Mouse (Mus musculus): ENCODE measurements at regions not wholly inside any gene's neighbourhood (a gene's known extent, or its start where the extent isn't known, plus 50 kb on each side); places are given as distances from the start of the nearest gene placed in this dataset.

DNA sequence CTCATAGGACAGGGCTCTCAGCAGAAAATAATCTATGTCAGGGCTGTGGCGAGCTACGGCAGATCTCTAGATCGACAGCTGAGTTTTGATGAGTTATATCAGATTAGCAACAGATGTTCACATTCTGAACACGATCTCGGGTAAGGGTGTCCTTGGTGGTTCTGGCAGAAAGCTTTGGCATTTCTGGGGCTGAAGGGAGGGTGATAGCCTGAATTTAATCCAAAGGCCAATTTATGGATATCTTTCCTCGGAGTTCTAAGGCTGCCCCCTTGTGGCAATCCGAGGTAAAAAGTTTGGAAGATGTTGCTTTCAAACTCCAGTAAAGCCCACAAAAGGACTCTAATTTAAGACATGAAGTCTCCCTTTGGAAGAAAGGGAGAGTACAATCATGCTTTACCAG is 101.3 kb upstream of the Luzp2 start:
- H3K4me2 ChIP-seq: no peak overlapping the region
- H3K4me1 ChIP-seq (replicated peaks): no peaks in the 10 kb centered on the region
- no peak overlapping the region for H3K4me3 ChIP-seq
- no peaks in the 10 kb centered on the region for H3K36me3 ChIP-seq
- no peak for ATAC-seq (ENCODE audit: low read depth)
- no peaks in the 10 kb centered on the region for H3K27me3 ChIP-seq
- no peaks in the 10 kb centered on the region for H3K9me3 ChIP-seq
- H3K27ac ChIP-seq (replicated peaks): no peak overlapping the region
- H3K9ac ChIP-seq: no peak overlapping the region
- WGBS: 49% methylated on average over 7 of the region's 7 CpGs

DNA sequence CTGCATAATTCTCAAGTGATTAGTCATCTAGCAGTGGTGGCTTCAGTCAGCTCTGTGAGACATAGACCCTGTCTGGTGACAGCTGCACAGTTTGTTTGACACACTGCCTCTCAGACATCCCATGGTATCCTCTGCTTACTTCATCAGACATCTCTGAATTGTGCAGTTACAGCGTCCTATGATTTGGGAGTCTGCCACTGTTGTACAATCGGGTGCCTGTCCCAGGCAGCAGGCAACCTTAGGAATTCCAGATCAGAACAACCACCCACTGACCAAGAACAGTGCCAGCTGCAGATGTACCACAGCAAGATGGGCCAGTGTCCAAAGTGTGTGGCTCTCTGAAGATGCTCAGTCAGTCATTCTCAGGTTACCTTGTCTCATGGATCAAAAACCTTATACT is 100.4 kb upstream of the Luzp2 start:
- Histone ChIP-seq H3K36me3 (no peaks in the 10 kb centered on the region), H3K9me3 (no peaks in the 10 kb centered on the region), H3K27ac (replicated peaks) (no peak overlapping the region), H3K27me3 (no peaks in the 10 kb centered on the region), H3K4me3 (no peak overlapping the region), H3K9ac (no peak overlapping the region), H3K4me1 (replicated peaks) (no peaks in the 10 kb centered on the region), H3K4me2 (no peak overlapping the region)
- 87% methylated on average over 2 of the region's 2 CpGs for WGBS
- ATAC-seq (ENCODE audit: low read depth): no peak

DNA sequence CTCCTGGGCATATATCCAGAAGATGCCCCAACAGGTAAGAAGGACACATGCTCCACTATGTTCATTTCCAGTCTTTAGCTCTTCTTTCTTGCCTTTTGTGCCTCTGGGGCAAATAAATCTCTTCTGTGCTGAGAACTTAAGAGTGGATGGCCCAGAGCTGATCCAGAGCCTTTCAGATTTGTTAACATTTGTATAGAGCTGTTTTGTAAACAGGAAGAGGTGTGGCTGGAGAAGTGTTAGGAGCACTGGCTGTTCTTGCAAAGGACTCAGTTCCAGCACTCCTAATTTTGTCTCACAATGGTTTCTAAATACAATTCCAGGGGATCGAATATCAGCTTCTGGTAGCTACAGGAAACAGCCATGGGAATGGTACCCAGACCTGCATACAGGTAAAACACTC is 68.0 kb upstream of the Luzp2 start:
- no peaks in the 10 kb centered on the region for H3K4me1 ChIP-seq (replicated peaks)
- WGBS: 89% methylated on average over 1 of the region's 1 CpGs
- no peak for ATAC-seq (ENCODE audit: low read depth)

DNA sequence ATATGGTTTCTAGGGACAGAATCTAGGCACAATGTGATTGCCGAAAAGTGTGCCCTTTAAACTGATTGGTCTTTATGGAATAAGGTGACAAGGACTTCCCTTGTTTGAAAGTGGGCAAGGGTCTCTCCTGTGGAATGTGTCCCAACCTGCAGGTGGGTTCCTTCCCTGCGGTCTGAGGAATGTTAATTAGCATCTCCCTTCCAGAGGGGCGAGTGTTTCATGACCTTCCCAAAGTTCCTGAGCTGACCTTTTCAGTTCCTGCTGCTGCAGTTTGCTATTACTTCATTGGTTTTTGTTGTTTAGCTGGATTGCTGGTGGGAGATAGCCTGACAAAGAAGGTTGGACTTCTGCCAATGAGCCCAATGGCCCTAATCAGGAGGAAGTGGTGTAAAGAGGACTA is 66.6 kb upstream of the Luzp2 start:
- no peak for ATAC-seq (ENCODE audit: low read depth)
- no peaks in the 10 kb centered on the region for H3K9me3 ChIP-seq
- H3K27me3 ChIP-seq: no peaks in the 10 kb centered on the region
- H3K36me3 ChIP-seq: no peaks in the 10 kb centered on the region
- no peak overlapping the region for H3K27ac ChIP-seq (replicated peaks)
- H3K4me1 ChIP-seq (replicated peaks): no peaks in the 10 kb centered on the region
- 41% methylated on average over 3 of the region's 3 CpGs for WGBS
- no peak overlapping the region for H3K4me3 ChIP-seq
- no peak overlapping the region for H3K9ac ChIP-seq
- H3K4me2 ChIP-seq: no peak overlapping the region

More for the DNA sequence above, 68.0 kb upstream of the Luzp2 start:
- Histone ChIP-seq H3K9me3 (no peaks in the 10 kb centered on the region), H3K36me3 (no peaks in the 10 kb centered on the region), H3K4me2 (no peak overlapping the region), H3K27ac (replicated peaks) (no peak overlapping the region), H3K9ac (no peak overlapping the region), H3K4me3 (no peak overlapping the region), H3K27me3 (no peaks in the 10 kb centered on the region)

DNA sequence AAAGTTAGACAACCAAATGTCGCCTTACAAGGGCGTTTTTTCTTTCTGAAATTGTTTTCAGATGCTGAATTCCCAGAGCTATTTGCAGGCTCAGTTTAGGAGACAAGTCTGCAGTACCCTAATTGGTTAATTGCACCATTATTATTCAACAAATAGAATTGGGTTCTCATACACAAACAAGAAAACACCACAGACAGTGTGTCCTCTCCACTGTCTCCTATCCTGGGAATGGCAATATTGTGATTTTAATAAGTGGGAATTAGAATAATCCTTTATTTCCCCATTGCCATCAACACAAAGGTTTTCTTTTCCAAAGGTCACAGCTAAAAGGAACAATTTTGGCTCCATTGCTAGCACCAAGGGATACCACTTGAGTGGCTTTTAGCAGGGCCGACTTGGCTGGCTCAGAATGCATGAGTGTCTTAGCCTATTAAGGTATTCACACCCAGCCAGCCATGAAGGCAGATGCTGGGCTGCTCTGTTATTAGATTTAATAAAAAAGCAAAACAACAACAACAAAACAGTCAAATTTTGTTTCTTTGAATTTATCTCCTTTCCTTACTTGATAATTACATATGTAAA is 53.3 kb upstream of the Luzp2 start:
- Histone ChIP-seq H3K36me3 (no peaks in the 10 kb centered on the region), H3K4me3 (no peak overlapping the region), H3K9ac (no peak overlapping the region), H3K4me1 (replicated peaks) (0 out of 2 replicates have a peak, but pooled peaks cover 3% of the 10 kb centered on the region), H3K9me3 (no peaks in the 10 kb centered on the region), H3K27ac (replicated peaks) (no peak overlapping the region), H3K27me3 (no peaks in the 10 kb centered on the region), H3K4me2 (no peak overlapping the region)
- ATAC-seq (ENCODE audit: low read depth): peak; percentile 81
- 51% methylated on average over 3 of the region's 3 CpGs for WGBS

DNA sequence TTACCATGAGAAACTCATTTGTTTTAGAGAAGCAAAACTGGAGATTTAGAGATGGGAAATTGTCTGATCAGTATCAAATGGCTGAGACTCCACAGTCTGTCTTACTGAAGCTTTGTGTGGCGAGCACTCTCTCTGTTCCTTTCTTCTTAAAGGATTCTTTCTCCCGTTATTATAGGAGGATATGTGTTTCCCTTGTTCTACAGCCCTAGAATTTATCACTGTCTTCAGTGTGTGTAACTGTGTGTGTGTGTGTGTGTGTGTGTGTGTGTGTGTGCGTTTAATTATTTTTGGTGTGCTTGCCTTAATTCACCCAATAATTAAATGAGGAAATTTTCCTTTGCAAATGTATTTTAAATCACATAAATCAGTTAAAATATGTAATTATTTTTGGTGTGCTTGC is 52.7 kb upstream of the Luzp2 start:
- Histone ChIP-seq H3K4me1 (replicated peaks) (0 out of 2 replicates have a peak, but pooled peaks cover 3% of the 10 kb centered on the region), H3K4me2 (no peak overlapping the region), H3K27me3 (no peaks in the 10 kb centered on the region), H3K27ac (replicated peaks) (no peak overlapping the region), H3K4me3 (no peak overlapping the region), H3K9ac (no peak overlapping the region), H3K9me3 (no peaks in the 10 kb centered on the region), H3K36me3 (no peaks in the 10 kb centered on the region)
- WGBS: 49% methylated on average over 3 of the region's 3 CpGs
- ATAC-seq (ENCODE audit: low read depth): no peak

DNA sequence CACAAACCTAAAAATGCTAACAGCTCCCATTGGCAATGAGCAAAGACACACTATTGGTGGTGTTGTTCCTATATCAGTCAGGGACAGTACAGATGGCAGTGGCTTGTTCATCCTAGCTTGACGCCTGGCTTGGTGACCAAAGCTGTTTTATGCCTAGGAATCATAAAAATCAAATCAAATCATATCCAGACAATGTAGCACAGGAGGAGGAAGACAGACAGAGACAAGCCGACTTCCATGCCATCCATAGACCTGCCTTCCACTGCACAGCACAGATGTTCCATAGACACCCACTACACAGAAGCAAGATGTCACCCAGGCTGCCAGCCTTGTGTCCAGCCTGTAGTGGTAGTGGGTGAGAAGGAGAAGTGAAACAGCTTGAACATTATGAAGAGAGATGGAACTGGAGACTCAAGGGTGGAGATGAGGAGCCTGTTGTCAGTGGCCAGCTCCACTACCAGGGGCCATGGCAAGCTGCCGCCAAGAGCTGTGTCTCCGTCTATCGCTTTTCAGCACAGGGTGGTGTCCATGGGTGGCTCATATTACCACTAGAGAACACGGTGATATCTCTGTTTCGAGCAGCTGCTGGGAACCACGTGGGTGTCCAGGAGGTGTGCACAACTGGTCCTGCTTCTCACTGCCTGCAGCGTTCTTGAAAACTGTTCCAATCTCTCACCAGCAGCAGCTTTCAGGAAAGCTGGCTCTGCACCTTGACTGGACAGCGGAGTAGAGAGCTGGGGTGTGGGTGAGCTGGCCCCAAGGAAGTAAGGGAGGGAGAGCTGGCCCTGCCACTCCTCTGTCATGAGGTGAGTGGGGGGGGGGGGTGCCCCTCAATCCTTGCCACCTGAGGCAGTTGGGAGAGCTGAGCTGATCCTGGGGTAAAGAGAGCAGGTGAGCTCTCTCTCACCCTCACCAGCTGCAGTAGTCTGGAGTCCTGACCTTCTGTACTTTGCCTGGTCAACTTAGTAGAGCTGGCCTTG is 51.5 kb upstream of the Luzp2 start:
- Histone ChIP-seq H3K27ac (replicated peaks) (no peak overlapping the region), H3K36me3 (no peaks in the 10 kb centered on the region), H3K9me3 (no peaks in the 10 kb centered on the region), H3K4me1 (replicated peaks) (0 out of 2 replicates have a peak, but pooled peaks cover 3% of the 10 kb centered on the region), H3K9ac (no peak overlapping the region), H3K4me3 (no peak overlapping the region), H3K27me3 (no peaks in the 10 kb centered on the region), H3K4me2 (no peak overlapping the region)
- WGBS: 89% methylated on average over 10 of the region's 10 CpGs
- ATAC-seq (ENCODE audit: low read depth): peak; percentile 53
